Mouse (Mus musculus): ENCODE results near the gene Thnsl1. TPM values are rescaled to one million over a fixed set of nuclear protein-coding genes. Genes with fewer than 3 reads are reported as not detected.
A peak's percentile ranks its signal among the peaks of the same experiment; 100 is the strongest.

Gene Thnsl1
- polyA plus RNA-seq, 1 experiment from 2014 or later = 7.3 TPM

GRCm38 (mm10) chr2:21259081-21259480, 53.6 kb downstream of the Thnsl1 start:
- 31% methylated on average over 5 of the region's 5 CpGs for WGBS
- no peak overlapping the region for H3K4me3 ChIP-seq (ENCODE audit: low read depth, low read length)
- H3K4me1 ChIP-seq (ENCODE audit: insufficient read depth) = no peaks in the 10 kb centered on the region
- no peak overlapping the region for H3K9ac ChIP-seq
- H3K4me2 ChIP-seq = no peak overlapping the region
- no peak for TF ChIP-seq CTCF (IDR thresholded peaks at IDR 0.05; ENCODE audit: low read depth)
- H3K27ac ChIP-seq (ENCODE audit: low read depth) = no peak overlapping the region
- no peaks in the 10 kb centered on the region for H3K9me3 ChIP-seq (ENCODE audit: low read depth, low read length)
- H3K36me3 ChIP-seq (ENCODE audit: insufficient read depth) = no peaks in the 10 kb centered on the region
- ATAC-seq (ENCODE audit: insufficient read depth) = no peak
- peak; percentile 49 for DNase-seq
- H3K27me3 ChIP-seq (ENCODE audit: insufficient read depth, low read length) = no peaks in the 10 kb centered on the region

- Histone ChIP-seq H3K9me3 (ENCODE audit: low read depth, low read length) (no peaks in the 10 kb centered on the region), H3K27me3 (ENCODE audit: insufficient read depth, low read length) (no peaks in the 10 kb centered on the region), H3K27ac (ENCODE audit: low read depth) (no peak overlapping the region), H3K36me3 (ENCODE audit: insufficient read depth) (no peaks in the 10 kb centered on the region), H3K4me1 (ENCODE audit: insufficient read depth) (no peaks in the 10 kb centered on the region), H3K9ac (no peak overlapping the region), H3K4me2 (no peak overlapping the region), H3K4me3 (ENCODE audit: low read depth, low read length) (no peak overlapping the region)
- 53% methylated on average over 4 of the region's 4 CpGs for WGBS
- ATAC-seq (ENCODE audit: insufficient read depth) (peak; percentile 53), DNase-seq (peak; percentile 22)
- TF ChIP-seq CTCF (IDR thresholded peaks at IDR 0.05; ENCODE audit: low read depth) = no peak
These were observed 54.5 kb downstream of the Thnsl1 start for GRCm38 (mm10) chr2:21260060-21260459.

GRCm38 (mm10) chr2:21261370-21262006, 56.0 kb downstream of the Thnsl1 start:
- H3K27ac ChIP-seq (ENCODE audit: low read depth) = no peak overlapping the region
- no peaks in the 10 kb centered on the region for H3K36me3 ChIP-seq (ENCODE audit: insufficient read depth)
- DNase-seq (peak; percentile 90), ATAC-seq (ENCODE audit: insufficient read depth) (peak; percentile 90)
- H3K27me3 ChIP-seq (ENCODE audit: insufficient read depth, low read length) = no peaks in the 10 kb centered on the region
- H3K4me1 ChIP-seq (ENCODE audit: insufficient read depth) = no peaks in the 10 kb centered on the region
- H3K9me3 ChIP-seq (ENCODE audit: low read depth, low read length) = no peaks in the 10 kb centered on the region
- no peak overlapping the region for H3K4me3 ChIP-seq (ENCODE audit: low read depth, low read length)
- no peak overlapping the region for H3K9ac ChIP-seq
- 13% methylated on average over 4 of the region's 4 CpGs for WGBS
- peak; percentile 95 for TF ChIP-seq CTCF (IDR thresholded peaks at IDR 0.05; ENCODE audit: low read depth)
- no peak overlapping the region for H3K4me2 ChIP-seq

- no peak overlapping the region for H3K4me3 ChIP-seq (ENCODE audit: low read depth, low read length)
- no peaks in the 10 kb centered on the region for H3K4me1 ChIP-seq (ENCODE audit: insufficient read depth)
- DNase-seq = no peak
- no peaks in the 10 kb centered on the region for H3K27me3 ChIP-seq (ENCODE audit: insufficient read depth, low read length)
- TF ChIP-seq CTCF (IDR thresholded peaks at IDR 0.05; ENCODE audit: low read depth) = no peak
- WGBS = 73% methylated on average over 4 of the region's 4 CpGs
- H3K9ac ChIP-seq = no peak overlapping the region
- no peak for ATAC-seq (ENCODE audit: insufficient read depth)
- H3K4me2 ChIP-seq = no peak overlapping the region
- no peaks in the 10 kb centered on the region for H3K9me3 ChIP-seq (ENCODE audit: low read depth, low read length)
- no peaks in the 10 kb centered on the region for H3K36me3 ChIP-seq (ENCODE audit: insufficient read depth)
- H3K27ac ChIP-seq (ENCODE audit: low read depth) = no peak overlapping the region
These were observed 58.5 kb downstream of the Thnsl1 start for GRCm38 (mm10) chr2:21264031-21264430.

Other genes starting within 250 kb of the Thnsl1 start
- 22.1 and 23.4 TPM in 2 replicates for gene Arhgap21, start 236.8 kb upstream of the Thnsl1 start, polyA plus RNA-seq (2014; fragmentation: Nextera tagmentation; extraction: Ambion mirVana)
- gene Enkur, start 359 bp upstream of the Thnsl1 start, polyA plus RNA-seq (2014; fragmentation: Nextera tagmentation; extraction: Ambion mirVana) = 0.45 and 1.0 TPM in 2 replicates
- not detected in 2 replicates for gene Gpr158, start 161.8 kb downstream of the Thnsl1 start, polyA plus RNA-seq (2014; fragmentation: Nextera tagmentation; extraction: Ambion mirVana)

All from lung, embryonic 14.5 days (tissue).